Mouse (Mus musculus) intestine, postnatal 0 days (tissue): ENCODE results near the gene Elp4. TPM values are rescaled to one million over a fixed set of nuclear protein-coding genes. Genes with fewer than 3 reads are reported as not detected.

ENCODE experiments used
- ATAC-seq: fragments of 200-750 bp; cut with Nextera tagmentation; 2 replicates; pipeline ENCODE4 v1.8.0; 2017; ENCODE audit warnings: mild to moderate bottlenecking, moderate TSS enrichment, moderate library complexity
- H3K27ac ChIP-seq: fragments of 300-500 bp; sonication (generic); 2 replicates; pipeline ENCODE4 v1.5.1; 2014; ENCODE audit warnings: mild to moderate bottlenecking, low read depth, low read length, moderate library complexity
- H3K27me3 ChIP-seq: fragments of 300-500 bp; sonication (generic); replicated peaks from 2 replicates; pipeline ENCODE4 v1.6.1; 2014; ENCODE audit warnings: low read length, mixed read lengths; ENCODE audit not compliant: control insufficient read depth, insufficient read depth
- H3K36me3 ChIP-seq: fragments of 300-500 bp; sonication (generic); 2 replicates; pipeline ENCODE4 v1.6.1; 2014; ENCODE audit warnings: mild to moderate bottlenecking, moderate library complexity; ENCODE audit not compliant: control insufficient read depth, insufficient read depth
- H3K4me1 ChIP-seq: fragments of 300-500 bp; sonication (generic); replicated peaks from 2 replicates; pipeline ENCODE4 v1.6.1; 2014; ENCODE audit warnings: antibody characterized with exemption, low read length, mixed read lengths; ENCODE audit not compliant: control insufficient read depth, insufficient read depth
- H3K4me2 ChIP-seq: fragments of 300-500 bp; sonication (generic); replicated peaks from 2 replicates; pipeline ENCODE4 v1.6.1; 2014; ENCODE audit warnings: low read depth, mild to moderate bottlenecking, moderate library complexity
- H3K4me3 ChIP-seq: fragments of 300-500 bp; sonication (generic); 2 replicates; pipeline ENCODE4 v1.5.1; 2014; ENCODE audit warnings: low read depth, low read length
- H3K9ac ChIP-seq: fragments of 300-500 bp; sonication (generic); 2 replicates; pipeline ENCODE4 v1.6.1; 2014; ENCODE audit warnings: mild to moderate bottlenecking, low read depth, low read length
- H3K9me3 ChIP-seq: fragments of 300-500 bp; sonication (generic); 2 replicates; pipeline ENCODE4 v1.6.1; 2016; ENCODE audit warnings: mixed run types; ENCODE audit not compliant: control insufficient read depth
- CTCF ChIP-seq: sonication (generic); IDR thresholded peaks from 2 replicates; pipeline ENCODE4 v1.5.1; 2016; ENCODE audit warnings: low read depth, mild to moderate bottlenecking, control low read depth, antibody characterized with exemption, moderate library complexity
- WGBS: fragments of 180-500 bp; shearing (Covaris S2); extraction: QIAGEN DNeasy Blood & Tissue Kit; methylation state at CpG from one replicate; pipeline ENCODE4 v1.1.7; 2014; 5-methylcytosine and 5-hydroxymethylcytosine counted together
- polyA plus RNA-seq: library from polyadenylated mRNA; unstranded; fragments of >200 nt; fragmentation: Nextera tagmentation; extraction: Ambion mirVana; gene quantifications from 2 replicates; pipeline ENCODE4 v1.2.1, GENCODE M21; 2015

Elp4 gene
- polyA plus RNA-seq, 1 experiment from 2014 or later, result 11.2 TPM

DNA sequence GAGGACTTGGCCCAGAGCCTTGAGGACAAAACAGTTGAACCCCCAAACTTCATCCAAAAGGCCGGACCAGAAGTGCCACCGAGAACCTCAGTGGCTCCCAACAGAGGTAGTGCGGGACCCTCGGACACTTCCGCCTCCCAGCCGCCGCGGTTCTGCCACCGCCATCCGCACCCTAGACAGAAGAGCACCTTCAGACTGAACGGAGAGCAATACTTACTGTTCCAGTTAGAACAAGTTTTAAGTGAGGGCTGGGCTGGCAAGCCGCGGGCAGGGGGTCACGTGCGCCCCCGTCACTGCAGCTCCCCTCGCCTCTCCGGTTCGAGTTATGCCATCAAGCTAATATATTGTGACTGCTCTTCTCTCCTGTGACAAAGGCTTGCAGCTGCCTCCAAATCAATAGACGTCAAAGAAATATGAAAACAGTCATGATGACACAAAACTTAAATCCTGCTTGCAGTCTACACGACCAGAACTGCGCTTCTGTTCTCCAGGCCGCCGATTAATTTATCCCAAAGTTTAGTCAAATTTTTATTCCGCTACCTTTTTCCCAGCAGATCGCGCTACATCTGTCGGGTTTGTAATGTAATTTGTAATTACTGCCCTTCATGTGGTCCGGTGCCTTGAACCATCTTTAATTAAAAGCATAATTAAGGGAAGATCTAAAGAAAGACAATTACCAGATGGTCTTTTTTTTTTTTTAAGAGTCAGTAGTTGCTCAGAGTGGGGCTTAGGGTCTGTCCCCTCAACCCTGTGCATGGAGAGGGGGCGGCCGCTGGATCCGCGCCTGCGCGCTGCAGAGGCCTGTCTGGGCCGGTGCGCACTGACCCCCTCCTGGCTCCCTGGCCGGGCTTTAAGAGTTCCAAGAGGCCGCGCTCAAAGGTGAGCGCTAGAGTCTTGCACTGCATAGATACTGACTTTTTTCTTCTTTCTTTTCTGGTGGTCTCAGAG, 244.2 kb downstream of the Elp4 start:
- Histone ChIP-seq H3K9ac (no peak overlapping the region), H3K4me2 (no peak overlapping the region), H3K27me3 (peaks cover 78% of the 10 kb centered on the region), H3K27ac (no peak overlapping the region), H3K4me3 (no peak overlapping the region), H3K4me1 (no peaks in the 10 kb centered on the region), H3K9me3 (no peaks in the 10 kb centered on the region), H3K36me3 (no peaks in the 10 kb centered on the region)
- 2% methylated on average over 41 of the region's 41 CpGs for WGBS
- no peak for ATAC-seq
- no peak for TF ChIP-seq CTCF

DNA sequence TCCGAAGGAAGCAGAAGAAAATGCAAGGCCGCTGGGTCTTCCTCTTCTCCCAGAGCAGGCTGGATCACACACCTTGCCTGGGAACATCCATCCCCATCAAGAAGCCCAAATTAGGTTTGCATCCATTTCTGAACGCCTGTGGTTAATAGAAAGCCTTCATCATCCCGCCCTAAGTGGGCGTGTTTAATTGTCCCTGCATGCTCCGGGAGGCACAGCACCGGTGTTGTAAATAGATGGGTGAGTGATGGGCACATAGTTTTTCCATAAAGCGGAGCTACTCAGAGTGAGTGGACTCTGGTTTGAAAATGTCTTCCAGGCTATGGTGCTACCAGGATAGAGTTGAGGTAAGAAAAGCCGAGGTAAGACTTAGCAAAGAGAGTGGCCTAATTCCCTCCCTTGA, 245.0 kb downstream of the Elp4 start:
- Histone ChIP-seq H3K4me1 (no peaks in the 10 kb centered on the region), H3K36me3 (no peaks in the 10 kb centered on the region), H3K27ac (no peak overlapping the region), H3K9ac (no peak overlapping the region), H3K4me3 (no peak overlapping the region), H3K4me2 (no peak overlapping the region), H3K27me3 (peaks cover 69% of the 10 kb centered on the region), H3K9me3 (no peaks in the 10 kb centered on the region)
- no peak for ATAC-seq
- no peak for TF ChIP-seq CTCF
- 4% methylated on average over 9 of the region's 9 CpGs for WGBS

DNA sequence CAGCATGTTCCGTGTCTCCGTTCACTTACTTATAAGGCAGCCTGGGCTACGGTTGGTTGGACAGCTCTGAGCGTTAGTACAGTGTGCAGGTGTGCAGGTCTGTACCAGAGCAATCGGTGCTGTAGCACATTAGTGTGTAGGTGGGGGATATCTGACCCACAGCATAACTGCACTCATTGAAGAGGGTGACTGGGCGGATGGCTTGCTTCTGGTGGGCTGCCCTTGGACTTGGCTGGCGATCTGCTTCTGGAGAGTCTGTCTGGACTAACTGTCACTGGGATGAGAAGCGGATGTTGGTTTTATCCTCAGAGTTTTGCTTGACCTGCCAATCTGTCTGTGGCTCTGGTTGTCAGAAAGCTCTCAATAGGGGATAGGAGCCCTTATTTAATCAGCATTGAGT, 247.9 kb downstream of the Elp4 start:
- no peak overlapping the region for H3K4me3 ChIP-seq
- peaks cover 61% of the 10 kb centered on the region for H3K27me3 ChIP-seq

More for the DNA sequence above, 247.9 kb downstream of the Elp4 start:
- H3K4me2 ChIP-seq, result no peak overlapping the region
- no peak for TF ChIP-seq CTCF
- no peaks in the 10 kb centered on the region for H3K36me3 ChIP-seq
- WGBS, result 83% methylated on average over 8 of the region's 8 CpGs
- ATAC-seq, result no peak
- H3K27ac ChIP-seq, result no peak overlapping the region
- H3K4me1 ChIP-seq, result no peaks in the 10 kb centered on the region
- H3K9me3 ChIP-seq, result no peaks in the 10 kb centered on the region
- H3K9ac ChIP-seq, result no peak overlapping the region

Other genes with a start within 250 kb of the Elp4 start
- 0.43 and 0.51 TPM in 2 replicates for gene Pax6, start 235.7 kb downstream of the Elp4 start, polyA plus RNA-seq
- 97.6 and 102 TPM in 2 replicates for gene Immp1l, start 74 bp upstream of the Elp4 start, polyA plus RNA-seq
- gene Dnajc24, start 99.0 kb upstream of the Elp4 start, polyA plus RNA-seq, result 22.5 and 26.3 TPM in 2 replicates